Mouse (Mus musculus) embryonic stem cell, embryonic (primary cell): ENCODE measurements around the gene Rhox4c.
"Not testable (repeated sequence)": the region's sequence is repeated elsewhere in the genome, so short reads cannot be mapped to it uniquely, and the experiment has no call there.

Experiments
- CTCF ChIA-PET, 4 experiments: fragments of 300-600 bp in 2 of 4; fragments of 350-600 bp in 2 of 4; sonication (Branson Sonifier 250); formaldehyde crosslinking; loops; one replicate each; lab custom pipeline; 2022; ENCODE audit warnings: inconsistent platforms in 2 of 4; lab: Charles Lee
- POLR2A ChIA-PET, 4 experiments: fragments of 300-600 bp in 2 of 4; fragments of 350-600 bp in 2 of 4; sonication (Branson Sonifier 250); formaldehyde crosslinking; loops; one replicate each; lab custom pipeline; 2022; ENCODE audit warnings: antibody characterized with exemption in 4 of 4, inconsistent platforms in 1 of 4; lab: Charles Lee

Gene Rhox4c

DNA sequence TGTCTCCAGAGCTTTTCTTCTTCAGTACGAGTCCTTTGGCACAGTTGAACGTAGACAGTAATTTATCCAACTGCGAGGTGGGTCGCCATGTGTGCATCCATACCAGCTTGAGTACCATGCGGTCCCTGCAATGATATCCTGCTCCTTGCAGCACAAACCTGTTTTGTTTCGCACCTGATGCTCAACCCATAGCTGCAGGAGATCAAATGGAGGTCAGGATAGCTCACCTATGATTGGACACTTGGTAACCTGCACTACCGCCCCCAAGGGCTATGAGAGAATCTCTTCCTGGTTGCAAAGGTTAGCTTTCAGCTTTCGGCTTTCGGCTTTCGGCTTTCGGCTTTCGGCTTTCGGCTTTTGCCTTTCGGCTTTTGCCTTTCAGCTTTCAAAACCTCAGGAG lies at the start of gene Rhox4c:
Gene Rhox4c (plus strand): TSS at position 301 of the 400 bp plus-strand sequence.
- CTCF ChIA-PET, POLR2A ChIA-PET: not testable (repeated sequence)

DNA sequence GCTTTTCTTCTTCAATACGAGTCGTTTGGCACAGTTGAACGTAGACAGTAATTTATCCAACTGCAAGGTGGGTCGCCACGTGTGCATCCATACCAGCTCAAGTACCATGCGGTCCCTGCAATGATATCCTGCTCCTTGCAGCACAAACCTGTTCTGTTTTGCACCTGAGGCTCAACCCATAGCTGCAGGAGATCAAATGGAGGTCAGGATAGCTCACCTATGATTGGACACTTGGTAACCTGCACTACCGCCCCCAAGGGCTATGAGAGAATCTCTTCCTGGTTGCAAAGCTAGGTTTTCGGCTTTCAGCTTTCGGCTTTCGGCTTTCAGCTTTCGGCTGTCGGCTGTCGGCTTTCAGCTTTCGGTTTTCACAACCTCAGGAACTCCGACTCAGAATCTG lies 47.9 kb upstream of the Rhox4c start, which contains the start of gene Rhox4b:
Gene Rhox4b (plus strand): TSS at position 301 of the 400 bp plus-strand sequence.
- CTCF ChIA-PET, POLR2A ChIA-PET: not testable (repeated sequence)

DNA sequence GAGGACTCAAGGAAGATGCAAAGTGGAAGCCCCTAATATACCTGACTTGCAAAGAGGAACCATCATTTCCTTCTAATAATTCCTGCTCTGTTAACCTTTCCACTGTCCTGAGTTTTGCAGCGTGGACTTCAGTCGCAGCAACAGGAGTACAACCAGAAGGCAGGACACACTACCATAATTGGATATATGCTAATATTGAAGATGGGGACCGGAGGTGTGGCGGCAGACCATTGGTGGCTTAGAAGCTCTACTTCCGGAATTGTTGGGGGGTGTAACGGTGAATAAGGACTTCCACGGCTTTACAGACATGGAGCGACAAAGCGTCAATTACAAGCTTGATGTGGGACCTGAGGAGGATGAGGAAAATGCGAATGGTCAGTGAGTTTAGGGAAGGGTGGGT lies 26.8 kb upstream of the Rhox4c start, which contains the start of gene Rhox2c:
Gene Rhox2c (plus strand): TSS at position 301 of the 400 bp plus-strand sequence.
- CTCF ChIA-PET, POLR2A ChIA-PET: not testable (repeated sequence)

DNA sequence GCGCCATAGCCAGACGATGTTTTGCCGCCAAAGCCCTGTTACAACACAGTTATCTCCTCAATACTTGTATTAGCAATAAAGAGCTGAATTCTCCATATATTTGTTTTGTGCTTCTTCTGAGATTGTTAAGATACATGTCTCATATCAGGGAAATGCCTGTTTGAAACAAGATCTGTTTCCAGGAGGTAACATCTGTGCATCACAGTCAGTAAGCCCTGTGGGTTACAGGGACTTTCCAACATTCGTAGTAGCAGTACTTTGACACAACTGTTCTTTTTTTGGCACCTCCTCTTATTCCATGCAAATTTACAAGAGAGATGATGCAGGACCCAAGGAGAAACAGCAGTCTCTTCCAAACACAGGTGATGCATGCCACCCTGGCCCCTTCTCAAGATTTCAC lies 21.9 kb upstream of the Rhox4c start, which contains the start of gene Rhox3c:
Gene Rhox3c (plus strand): TSS at position 301 of the 400 bp plus-strand sequence.
- POLR2A ChIA-PET: not testable (repeated sequence)

DNA sequence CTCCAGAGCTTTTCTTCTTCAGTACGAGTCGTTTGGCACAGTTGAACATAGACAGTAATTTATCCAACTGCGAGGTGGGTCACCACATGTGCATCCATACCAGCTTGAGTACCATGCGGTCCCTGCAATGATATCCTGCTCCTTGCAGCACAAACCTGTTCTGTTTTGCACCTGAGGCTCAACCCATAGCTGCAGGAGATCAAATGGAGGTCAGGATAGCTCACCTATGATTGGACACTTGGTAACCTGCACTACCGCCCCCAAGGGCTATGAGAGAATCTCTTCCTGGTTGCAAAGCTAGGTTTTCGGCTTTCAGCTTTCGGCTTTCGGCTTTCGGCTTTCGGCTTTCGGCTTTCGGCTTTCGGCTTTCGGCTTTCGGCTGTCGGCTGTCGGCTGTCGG lies 33.9 kb downstream of the Rhox4c start, which contains the start of gene Rhox4d:
Gene Rhox4d (plus strand): TSS at position 301 of the 400 bp plus-strand sequence.
- CTCF ChIA-PET, POLR2A ChIA-PET: not testable (repeated sequence)

More for the DNA sequence above, 21.9 kb upstream of the Rhox4c start, which contains the start of gene Rhox3c:
- CTCF ChIA-PET: not testable (repeated sequence)

DNA sequence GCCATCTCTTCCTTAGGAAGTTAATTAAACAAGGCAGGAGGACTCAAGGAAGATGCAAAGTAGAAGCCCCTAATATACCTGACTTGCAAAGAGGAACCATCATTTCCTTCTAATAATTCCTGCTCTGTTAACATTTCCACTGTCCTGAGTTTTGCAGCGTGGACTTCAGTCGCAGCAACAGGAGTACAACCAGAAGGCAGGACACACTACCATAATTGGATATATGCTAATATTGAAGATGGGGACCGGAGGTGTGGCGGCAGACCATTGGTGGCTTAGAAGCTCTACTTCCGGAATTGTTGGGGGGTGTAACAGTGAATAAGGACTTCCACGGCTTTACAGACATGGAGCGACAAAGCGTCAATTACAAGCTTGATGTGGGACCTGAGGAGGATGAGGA lies 50.0 kb downstream of the Rhox4c start, which contains the start of gene Rhox2e:
Gene Rhox2e (plus strand): TSS at position 301 of the 400 bp plus-strand sequence.
- POLR2A ChIA-PET, CTCF ChIA-PET: not testable (repeated sequence)
